Mouse (Mus musculus) kidney, embryonic 15.5 days (tissue): ENCODE measurements around the gene Cdk12. TPM values are rescaled to one million over a fixed set of nuclear protein-coding genes. Genes with fewer than 3 reads are reported as not detected.

Experiments
- ATAC-seq: fragments of 200-750 bp; cut with Nextera tagmentation; replicated peaks from 2 replicates; pipeline ENCODE4 v1.8.0; 2017; ENCODE audit warnings: moderate TSS enrichment; ENCODE audit not compliant: low FRiP score
- H3K27ac ChIP-seq: fragments of 300-500 bp; sonication (generic); 2 replicates; pipeline ENCODE4 v1.5.1; 2015; ENCODE audit warnings: mild to moderate bottlenecking, inconsistent platforms
- H3K27me3 ChIP-seq: fragments of 300-500 bp; sonication (generic); 2 replicates; pipeline ENCODE4 v1.6.1; 2015; ENCODE audit warnings: inconsistent platforms
- H3K36me3 ChIP-seq: fragments of 300-500 bp; sonication (generic); 2 replicates; pipeline ENCODE4 v1.6.1; 2015; ENCODE audit warnings: inconsistent platforms
- H3K4me1 ChIP-seq: fragments of 300-500 bp; sonication (generic); 2 replicates; pipeline ENCODE4 v1.6.1; 2015; ENCODE audit warnings: inconsistent platforms
- H3K4me2 ChIP-seq: fragments of 300-500 bp; sonication (generic); 2 replicates; pipeline ENCODE4 v1.6.1; 2015; ENCODE audit warnings: moderate library complexity, mild to moderate bottlenecking, inconsistent platforms
- H3K4me3 ChIP-seq: fragments of 300-500 bp; sonication (generic); replicated peaks from 2 replicates; pipeline ENCODE4 v1.5.1; 2015; ENCODE audit warnings: mild to moderate bottlenecking, inconsistent platforms
- H3K9ac ChIP-seq: fragments of 300-500 bp; sonication (generic); 2 replicates; pipeline ENCODE4 v1.6.1; 2015; ENCODE audit warnings: mild to moderate bottlenecking, inconsistent platforms
- H3K9me3 ChIP-seq: fragments of 300-500 bp; sonication (generic); replicated peaks from 2 replicates; pipeline ENCODE4 v1.6.1; 2016; ENCODE audit warnings: inconsistent platforms
- whole genome bisulfite sequencing: fragments of 180-500 bp; shearing (Covaris S2); methylation state at CpG from one replicate; pipeline ENCODE4 v1.1.7; 2015; ENCODE audit warnings: mixed read lengths; 5-methylcytosine and 5-hydroxymethylcytosine counted together
- microRNA-seq: library from miRNA; unstranded; fragments of <30 nt; microRNA quantifications from one replicate; pipeline ENCODE4, GENCODE M21; 2016
- polyA plus RNA-seq: library from polyadenylated mRNA; unstranded; fragments of >200 nt; fragmentation: Nextera tagmentation; extraction: Ambion mirVana; gene quantifications from 2 replicates; pipeline ENCODE4 v1.2.1, GENCODE M21; 2015

The Cdk12 gene
- polyA plus RNA-seq, 1 experiment from 2014 or later: 11.9 TPM

GRCm38 (mm10) chr11:98328031-98328370, 125.1 kb downstream of the Cdk12 start:
- WGBS: under 1% methylated on average over 31 of the region's 35 CpGs

More at GRCm38 (mm10) chr11:98328031-98328370, 125.1 kb downstream of the Cdk12 start:
- peak overlapping the region; percentile 54 for H3K4me2 ChIP-seq
- no peaks in the 10 kb centered on the region for H3K36me3 ChIP-seq
- no peak for ATAC-seq
- H3K27ac ChIP-seq: no peak overlapping the region
- H3K9me3 ChIP-seq: no peaks in the 10 kb centered on the region
- H3K4me3 ChIP-seq: peak overlapping the region; percentile 32
- H3K9ac ChIP-seq: no peak overlapping the region
- H3K4me1 ChIP-seq: peaks cover 26% of the 10 kb centered on the region
- peaks cover 100% of the 10 kb centered on the region for H3K27me3 ChIP-seq

Small RNAs within 50 kb of the gene (microRNA-seq; reads per million reads assigned to microRNA genes)
- gene Gm27399: not detected
- gene Mir5119: not detected

Other genes starting within 250 kb of the Cdk12 start
- 1.7 and 2.0 TPM in 2 replicates for gene Plxdc1, start 216.6 kb upstream of the Cdk12 start, polyA plus RNA-seq
- gene Arl5c, start 206.9 kb upstream of the Cdk12 start, polyA plus RNA-seq: 9.9 and 10.1 TPM in 2 replicates
- 14.6 and 15.2 TPM in 2 replicates for gene Cacnb1, start 180.0 kb upstream of the Cdk12 start, polyA plus RNA-seq
- 1,072 and 1,152 TPM in 2 replicates for gene Rpl19, start 176.3 kb upstream of the Cdk12 start, polyA plus RNA-seq
- gene Stac2, start 149.6 kb upstream of the Cdk12 start, polyA plus RNA-seq: 3.7 and 4.3 TPM in 2 replicates
- gene Fbxl20, start 52.7 kb upstream of the Cdk12 start, polyA plus RNA-seq: 18.0 and 20.3 TPM in 2 replicates
- gene Med1, start 9.8 kb upstream of the Cdk12 start, polyA plus RNA-seq: 66.6 and 72.8 TPM in 2 replicates
- not detected in 2 replicates for gene Neurod2, start 126.6 kb downstream of the Cdk12 start, polyA plus RNA-seq
- gene Ppp1r1b, start 145.3 kb downstream of the Cdk12 start, polyA plus RNA-seq: 2.8 and 6.8 TPM in 2 replicates
- gene Stard3, start 155.3 kb downstream of the Cdk12 start, polyA plus RNA-seq: 46.4 and 53.1 TPM in 2 replicates
- gene Tcap, start 180.8 kb downstream of the Cdk12 start, polyA plus RNA-seq: 2.5 and 3.5 TPM in 2 replicates
- gene Pnmt, start 183.4 kb downstream of the Cdk12 start, polyA plus RNA-seq: 2.7 and 3.8 TPM in 2 replicates
- gene Pgap3, start 197.4 kb downstream of the Cdk12 start, polyA plus RNA-seq: 16.9 and 17.5 TPM in 2 replicates
- 46.2 and 48.0 TPM in 2 replicates for gene Erbb2, start 209.4 kb downstream of the Cdk12 start, polyA plus RNA-seq
- 101 and 106 TPM in 2 replicates for gene Mien1, start 235.9 kb downstream of the Cdk12 start, polyA plus RNA-seq
- 68.8 and 69.8 TPM in 2 replicates for gene Grb7, start 243.3 kb downstream of the Cdk12 start, polyA plus RNA-seq